Mouse (Mus musculus) left cerebral cortex, adult 2 months (tissue): ENCODE data around the gene Tfrc. TPM values are rescaled to one million over a fixed set of nuclear protein-coding genes. Genes with fewer than 3 reads are reported as not detected.

Source experiments
- DNase-seq, 2 experiments: peaks; one replicate each; pipeline ENCODE4 v3.0.0; 2021 to 2022; ENCODE audit warnings: low spot score in 2 of 2, mixed read lengths in 1 of 2; ENCODE audit errors: extremely low spot score in 1 of 2
- H3K27ac ChIP-seq: fragments of 200-600 bp; 2 replicates; pipeline ENCODE4 v1.8.1; 2022
- H3K4me3 ChIP-seq: fragments of 200-600 bp; 2 replicates; pipeline ENCODE4 v1.8.1; 2022
- CTCF ChIP-seq: fragments of 200-600 bp; IDR thresholded peaks from 2 replicates; pipeline ENCODE4 v1.8.1; 2022; ENCODE audit warnings: antibody characterized with exemption, mild to moderate bottlenecking, moderate library complexity
- intact Hi-C: fragments of 180-260 bp; cut with DNase I; formaldehyde crosslinking; loops from one replicate; pipeline ENCODE4 v1.15.1; 2025
- total RNA-seq, 2 experiments: library from RNA; stranded (reverse); gene quantifications; 2 replicates each; pipeline ENCODE4 v1.2.3; 2021

Gene Tfrc
- total RNA-seq, 2 experiments from 2014 or later, result 68.3 to 85.0 TPM

GRCm38 (mm10) chr16:32641440-32642219 lies 32.9 kb downstream of the Tfrc start:
- intact Hi-C loops, result no loop called here
- no peak for DNase-seq
- Histone ChIP-seq H3K4me3 (no peak overlapping the region), H3K27ac (no peak overlapping the region)
- no peak for TF ChIP-seq CTCF

DNA sequence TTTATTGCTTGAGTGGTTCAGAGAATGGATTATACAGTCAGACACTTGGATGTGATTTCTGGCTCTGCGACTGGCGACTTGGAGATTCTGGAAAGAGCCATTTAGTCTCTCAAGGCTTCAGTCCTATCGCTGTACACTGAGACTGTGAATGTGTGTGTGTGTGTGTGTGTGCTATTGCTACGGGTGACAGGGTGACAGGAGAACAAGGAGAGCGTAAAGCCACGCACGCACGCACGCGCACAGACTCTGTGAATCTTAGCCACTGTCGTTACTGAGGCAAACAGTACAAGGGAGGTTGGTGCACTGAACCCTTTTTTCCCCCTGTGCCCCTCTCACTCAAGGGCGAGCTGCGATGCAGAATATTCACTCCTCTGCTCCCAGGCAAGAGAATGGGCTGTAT lies 33.6 kb downstream of the Tfrc start:
- no peak for TF ChIP-seq CTCF
- intact Hi-C loops, result no loop called here
- no peak for DNase-seq
- H3K27ac ChIP-seq, result no peak overlapping the region
- no peak overlapping the region for H3K4me3 ChIP-seq

- intact Hi-C loops, result loop anchor here (2.0 kb wide), 1 partner anchor 15 kb away; no protein-coding TSS in a partner anchor
- Histone ChIP-seq H3K4me3 (peak within 1 kb of the TSS; percentile 78), H3K27ac (peak within 1 kb of the TSS; percentile 82)
- TF ChIP-seq CTCF, result no peak
- DNase-seq, result peak; percentile 85 to 88
Measured at GRCm38 (mm10) chr16:32643661-32644061, 34.9 kb downstream of the Tfrc start, which contains the start of gene Tnk2. Gene Tnk2, plus strand, starts transcription at chr16:32643874.

DNA sequence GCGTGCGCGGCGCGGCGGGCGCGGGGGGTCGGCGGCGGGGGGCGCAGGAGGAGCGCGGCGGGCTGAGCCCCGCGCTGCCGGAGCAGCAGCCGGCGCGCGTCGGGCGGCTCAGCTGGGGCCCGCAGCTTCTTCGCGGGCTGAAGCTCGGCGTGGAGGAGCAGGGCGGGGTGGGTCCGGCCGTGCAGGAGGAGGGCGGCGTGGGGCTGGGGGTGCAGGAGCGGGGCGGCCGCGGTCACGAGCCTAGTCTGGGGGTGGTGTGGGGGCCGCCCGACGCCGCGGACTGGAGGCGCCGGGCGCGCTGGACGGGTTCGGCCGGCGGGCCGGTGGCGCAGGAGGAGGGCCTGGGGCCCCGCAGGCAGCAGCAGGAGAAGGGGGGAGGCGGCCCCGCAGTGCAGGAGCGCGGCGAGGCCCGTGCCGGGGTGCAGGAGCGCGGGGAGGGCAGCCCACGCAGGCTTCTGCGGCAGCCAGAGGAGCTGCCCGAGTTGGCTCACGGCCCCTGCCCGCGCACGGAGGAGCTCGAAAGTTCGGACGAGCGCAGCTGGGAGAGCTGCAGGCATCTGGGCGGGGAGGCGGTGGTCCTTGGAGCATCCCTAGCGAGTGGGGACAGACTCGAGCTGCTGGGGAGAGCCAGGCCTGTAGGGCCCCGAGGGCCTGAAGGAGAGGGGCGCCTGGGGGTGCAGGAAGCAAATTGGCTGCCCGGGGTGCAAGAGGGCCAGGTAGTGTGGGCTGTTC lies 35.5 kb downstream of the Tfrc start:
- intact Hi-C loops, result loop anchor here (2.0 kb wide), 1 partner anchor 15 kb away; no protein-coding TSS in a partner anchor

GRCm38 (mm10) chr16:32644801-32645170 lies 36.1 kb downstream of the Tfrc start:
- Histone ChIP-seq H3K27ac (peak overlapping the region; percentile 82), H3K4me3 (peak overlapping the region; percentile 78)
- intact Hi-C loops, result loop anchor here (2.0 kb wide), 1 partner anchor 14 kb away; no protein-coding TSS in a partner anchor
- no peak for TF ChIP-seq CTCF
- DNase-seq, result no peak

More for the DNA sequence above, 35.5 kb downstream of the Tfrc start:
- Histone ChIP-seq H3K27ac (peak overlapping the region; percentile 82), H3K4me3 (peak overlapping the region; percentile 78)
- DNase-seq, result peak; percentile 69 to 72
- TF ChIP-seq CTCF, result no peak

DNA sequence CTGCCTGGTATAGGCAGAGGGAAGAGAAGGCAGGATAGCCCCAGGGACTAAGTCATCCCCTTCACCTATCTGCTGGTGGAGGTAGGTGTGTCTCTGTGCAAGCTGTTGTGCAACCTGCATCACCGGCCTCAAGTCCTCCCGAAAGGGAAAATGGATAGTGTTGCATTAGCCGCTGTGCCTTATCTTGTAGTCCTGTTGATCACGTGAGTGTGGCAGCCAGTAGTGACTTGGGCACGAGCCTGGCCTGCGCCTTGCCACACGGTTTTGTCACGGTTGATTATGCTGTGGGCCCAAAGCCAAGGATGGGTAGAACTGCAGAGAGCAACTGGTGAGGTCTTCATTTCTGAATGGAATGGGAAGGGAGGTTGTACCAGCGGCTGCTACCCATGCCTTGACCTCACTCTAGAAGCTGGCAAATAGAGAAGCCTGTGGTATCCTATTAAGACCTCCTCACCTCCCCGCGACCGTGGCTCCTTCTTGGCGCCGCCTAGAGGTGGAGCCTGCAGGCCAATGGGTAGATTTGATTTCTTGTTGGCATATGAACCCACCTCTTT lies 36.7 kb downstream of the Tfrc start:
- DNase-seq, result no peak
- Histone ChIP-seq H3K27ac (peak overlapping the region; percentile 25; the same call in 1 of the 2 replicates), H3K4me3 (peak overlapping the region; percentile 78)
- intact Hi-C loops, result loop anchor here (2.0 kb wide), 1 partner anchor 13 kb away; no protein-coding TSS in a partner anchor
- TF ChIP-seq CTCF, result peak; percentile 52

GRCm38 (mm10) chr16:32646014-32646413 lies 37.3 kb downstream of the Tfrc start:
- no peak overlapping the region for H3K27ac ChIP-seq
- peak overlapping the region; percentile 78 for H3K4me3 ChIP-seq
- no peak for TF ChIP-seq CTCF
- intact Hi-C loops, result no loop called here
- DNase-seq, result no peak

DNA sequence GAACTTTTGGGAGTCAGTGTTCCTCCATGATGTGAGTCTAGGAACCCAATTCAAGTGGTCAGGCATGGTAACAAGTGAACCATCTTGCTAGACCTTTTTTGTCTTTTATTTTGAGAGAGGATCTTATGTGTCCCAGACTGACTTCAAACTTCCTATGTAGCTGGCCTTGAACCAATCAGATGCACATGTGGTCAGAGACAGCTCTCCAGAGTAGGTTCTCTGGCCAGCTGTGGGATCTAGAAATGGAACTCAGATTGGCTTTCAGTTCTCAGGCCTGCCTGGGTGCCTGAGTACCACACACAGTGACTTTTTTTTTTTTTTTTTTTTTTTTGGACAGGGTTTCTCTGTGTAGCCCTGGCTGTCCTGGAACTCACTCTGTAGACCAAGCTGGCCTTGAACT lies 39.0 kb downstream of the Tfrc start:
- TF ChIP-seq CTCF, result no peak
- DNase-seq, result no peak
- Histone ChIP-seq H3K4me3 (no peak overlapping the region), H3K27ac (no peak overlapping the region)
- intact Hi-C loops, result no loop called here

DNA sequence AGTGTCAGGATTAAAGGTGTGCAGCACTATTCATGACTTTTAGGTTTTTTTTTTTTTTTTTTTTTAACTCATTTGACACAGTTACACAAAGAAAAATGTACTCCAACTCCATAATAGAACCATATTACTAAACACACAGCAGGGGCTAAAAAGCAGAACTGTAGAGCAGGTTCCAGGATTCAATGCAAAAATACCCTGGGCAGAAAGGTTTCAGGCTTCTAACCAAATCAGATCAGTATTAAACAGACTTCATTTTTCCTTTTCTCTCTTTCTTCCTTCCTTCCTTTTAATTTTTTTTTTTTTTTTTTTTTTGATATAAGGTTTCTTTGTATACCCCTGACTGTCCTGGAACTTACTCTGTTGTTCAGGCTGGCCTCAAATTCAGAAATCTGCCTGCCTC lies 41.7 kb downstream of the Tfrc start:
- no peak overlapping the region for H3K4me3 ChIP-seq
- intact Hi-C loops, result no loop called here
- no peak overlapping the region for H3K27ac ChIP-seq
- no peak for DNase-seq
- no peak for TF ChIP-seq CTCF

DNA sequence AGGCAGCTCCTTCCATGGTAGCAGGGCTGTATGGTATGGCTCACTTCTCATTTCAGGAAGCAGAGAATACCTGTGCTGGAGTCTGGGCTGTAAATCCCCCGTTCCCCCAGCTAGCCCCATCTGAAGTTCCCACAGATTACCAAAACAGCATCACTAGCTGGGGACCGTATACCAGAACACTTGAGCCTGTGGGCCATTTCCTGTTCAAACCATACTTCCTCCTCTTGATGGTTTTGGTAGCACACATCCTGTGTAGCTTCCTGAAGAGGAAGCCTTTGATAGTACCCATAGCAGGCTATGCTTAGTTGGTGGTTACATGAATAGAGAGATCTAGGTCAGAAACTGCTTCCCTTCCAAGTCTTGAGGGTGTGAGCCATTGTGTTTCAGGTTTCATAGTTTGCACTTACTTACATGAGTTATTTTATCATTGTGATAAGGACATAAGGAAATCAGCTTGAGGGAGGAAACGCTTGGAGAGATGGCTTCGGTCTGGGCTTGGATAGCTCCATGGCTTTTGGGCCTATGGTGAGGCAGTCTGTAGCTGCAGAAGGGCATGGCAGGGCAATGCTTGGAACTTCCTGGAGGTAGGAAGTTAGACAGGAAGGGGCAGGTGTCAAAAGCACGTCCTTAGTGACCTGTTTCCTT lies 42.4 kb downstream of the Tfrc start:
- intact Hi-C loops, result no loop called here
- no peak overlapping the region for H3K4me3 ChIP-seq
- no peak for DNase-seq
- no peak for TF ChIP-seq CTCF
- no peak overlapping the region for H3K27ac ChIP-seq

GRCm38 (mm10) chr16:32654071-32654733 lies 45.5 kb downstream of the Tfrc start:
- intact Hi-C loops, result no loop called here
- TF ChIP-seq CTCF, result no peak
- no peak overlapping the region for H3K27ac ChIP-seq

More at GRCm38 (mm10) chr16:32654071-32654733, 45.5 kb downstream of the Tfrc start:
- H3K4me3 ChIP-seq, result no peak overlapping the region
- no peak for DNase-seq
